Mouse (Mus musculus): ENCODE results near the gene Farp1. TPM values are rescaled to one million over a fixed set of nuclear protein-coding genes. Genes with fewer than 3 reads are reported as not detected.

Gene Farp1
- polyA plus RNA-seq, 1 experiment from 2014 or later: 22.0 TPM

DNA sequence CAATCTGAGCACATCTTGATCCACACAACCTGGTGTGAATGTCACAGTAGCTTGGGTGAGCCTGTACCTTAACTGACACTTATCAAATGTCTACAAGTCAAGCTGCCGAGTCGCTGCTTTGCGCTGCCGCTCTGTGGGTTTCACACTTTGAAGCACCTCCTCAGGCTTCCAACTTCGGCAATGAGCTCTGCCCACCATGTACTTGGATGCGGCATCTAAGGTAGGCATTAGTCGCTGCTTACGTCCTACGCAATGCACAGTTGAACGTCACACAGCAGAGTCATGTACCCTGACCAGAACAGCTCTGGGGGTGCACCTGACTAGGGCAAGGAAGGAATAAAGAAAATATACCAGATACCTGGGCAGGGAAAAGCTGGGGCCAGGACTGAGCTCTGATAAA is 278.3 kb downstream of the Farp1 start:
- WGBS: 84% methylated on average over 10 of the region's 10 CpGs
- H3K4me1 ChIP-seq (replicated peaks; ENCODE audit: control insufficient read depth, insufficient read depth, low read length): peaks cover 24% of the 10 kb centered on the region

GRCm38 (mm10) chr14:121314934-121315333 is 279.9 kb downstream of the Farp1 start:
- Histone ChIP-seq H3K27ac (ENCODE audit: low read length) (no peak overlapping the region), H3K36me3 (ENCODE audit: control insufficient read depth, insufficient read depth, low read length) (no peaks in the 10 kb centered on the region), H3K9ac (ENCODE audit: low read length) (no peak overlapping the region), H3K4me2 (ENCODE audit: low read depth, low read length) (no peak overlapping the region), H3K4me3 (ENCODE audit: low read length) (no peak overlapping the region), H3K27me3 (ENCODE audit: control insufficient read depth, insufficient read depth, low read depth, low read length) (no peaks in the 10 kb centered on the region), H3K9me3 (ENCODE audit: control insufficient read depth, low read length) (no peaks in the 10 kb centered on the region), H3K4me1 (replicated peaks; ENCODE audit: control insufficient read depth, insufficient read depth, low read length) (peaks cover 25% of the 10 kb centered on the region)
- ATAC-seq (ENCODE audit: low read depth): peak; percentile 44; the same call in 1 of the 2 replicates
- WGBS: 56% methylated on average over 3 of the region's 3 CpGs

More for the DNA sequence above, 278.3 kb downstream of the Farp1 start:
- H3K9ac ChIP-seq (ENCODE audit: low read length): no peak overlapping the region
- ATAC-seq (ENCODE audit: low read depth): no peak
- H3K27ac ChIP-seq (ENCODE audit: low read length): no peak overlapping the region
- H3K9me3 ChIP-seq (ENCODE audit: control insufficient read depth, low read length): no peaks in the 10 kb centered on the region
- no peaks in the 10 kb centered on the region for H3K36me3 ChIP-seq (ENCODE audit: control insufficient read depth, insufficient read depth, low read length)
- no peaks in the 10 kb centered on the region for H3K27me3 ChIP-seq (ENCODE audit: control insufficient read depth, insufficient read depth, low read depth, low read length)
- H3K4me2 ChIP-seq (ENCODE audit: low read depth, low read length): no peak overlapping the region
- no peak overlapping the region for H3K4me3 ChIP-seq (ENCODE audit: low read length)

GRCm38 (mm10) chr14:121316136-121316535 is 281.1 kb downstream of the Farp1 start:
- no peaks in the 10 kb centered on the region for H3K36me3 ChIP-seq (ENCODE audit: control insufficient read depth, insufficient read depth, low read length)
- no peak overlapping the region for H3K9ac ChIP-seq (ENCODE audit: low read length)
- no peak overlapping the region for H3K4me3 ChIP-seq (ENCODE audit: low read length)
- 80% methylated on average over 5 of the region's 5 CpGs for WGBS
- peaks cover 25% of the 10 kb centered on the region for H3K4me1 ChIP-seq (replicated peaks; ENCODE audit: control insufficient read depth, insufficient read depth, low read length)
- no peak for ATAC-seq (ENCODE audit: low read depth)
- no peaks in the 10 kb centered on the region for H3K9me3 ChIP-seq (ENCODE audit: control insufficient read depth, low read length)
- H3K27me3 ChIP-seq (ENCODE audit: control insufficient read depth, insufficient read depth, low read depth, low read length): no peaks in the 10 kb centered on the region
- H3K27ac ChIP-seq (ENCODE audit: low read length): no peak overlapping the region
- H3K4me2 ChIP-seq (ENCODE audit: low read depth, low read length): no peak overlapping the region

GRCm38 (mm10) chr14:121316631-121317311 is 281.8 kb downstream of the Farp1 start:
- Histone ChIP-seq H3K27ac (ENCODE audit: low read length) (0 out of 2 replicates have a peak overlapping the region, but pooled peaks have one; percentile 12), H3K36me3 (ENCODE audit: control insufficient read depth, insufficient read depth, low read length) (no peaks in the 10 kb centered on the region), H3K4me1 (replicated peaks; ENCODE audit: control insufficient read depth, insufficient read depth, low read length) (peaks cover 25% of the 10 kb centered on the region), H3K4me3 (ENCODE audit: low read length) (no peak overlapping the region), H3K9me3 (ENCODE audit: control insufficient read depth, low read length) (no peaks in the 10 kb centered on the region), H3K27me3 (ENCODE audit: control insufficient read depth, insufficient read depth, low read depth, low read length) (no peaks in the 10 kb centered on the region), H3K9ac (ENCODE audit: low read length) (no peak overlapping the region), H3K4me2 (ENCODE audit: low read depth, low read length) (no peak overlapping the region)
- ATAC-seq (ENCODE audit: low read depth): peak; percentile 60
- 48% methylated on average over 13 of the region's 13 CpGs for WGBS

- Histone ChIP-seq H3K36me3 (ENCODE audit: control insufficient read depth, insufficient read depth, low read length) (no peaks in the 10 kb centered on the region), H3K4me2 (ENCODE audit: low read depth, low read length) (no peak overlapping the region), H3K9ac (ENCODE audit: low read length) (no peak overlapping the region), H3K27me3 (ENCODE audit: control insufficient read depth, insufficient read depth, low read depth, low read length) (no peaks in the 10 kb centered on the region), H3K9me3 (ENCODE audit: control insufficient read depth, low read length) (no peaks in the 10 kb centered on the region), H3K4me3 (ENCODE audit: low read length) (no peak overlapping the region), H3K4me1 (replicated peaks; ENCODE audit: control insufficient read depth, insufficient read depth, low read length) (peaks cover 25% of the 10 kb centered on the region), H3K27ac (ENCODE audit: low read length) (0 out of 2 replicates have a peak overlapping the region, but pooled peaks have one; percentile 12)
- ATAC-seq (ENCODE audit: low read depth): no peak
- 88% methylated on average over 3 of the region's 3 CpGs for WGBS
Observed at GRCm38 (mm10) chr14:121317312-121317671, 282.3 kb downstream of the Farp1 start.

DNA sequence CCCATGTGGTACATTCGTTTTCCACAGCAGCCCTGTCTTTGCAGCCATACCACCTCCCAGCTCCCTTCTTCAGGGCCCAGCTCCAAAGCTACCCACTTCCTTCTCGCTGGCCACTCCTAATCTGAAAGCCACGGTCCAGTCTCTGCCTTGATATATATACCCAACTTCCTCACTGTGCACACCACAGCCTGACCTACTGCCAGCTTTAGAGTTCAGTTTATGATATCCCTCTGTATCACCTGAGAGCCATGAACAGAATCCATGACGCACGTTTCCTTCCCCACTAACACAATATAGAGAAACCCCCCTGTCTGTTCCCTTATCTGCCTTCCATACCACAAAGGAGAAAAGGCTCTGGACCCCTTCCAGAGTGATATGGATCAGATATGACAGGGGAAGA is 283.4 kb downstream of the Farp1 start:
- Histone ChIP-seq H3K27me3 (ENCODE audit: control insufficient read depth, insufficient read depth, low read depth, low read length) (no peaks in the 10 kb centered on the region), H3K27ac (ENCODE audit: low read length) (no peak overlapping the region), H3K9ac (ENCODE audit: low read length) (no peak overlapping the region), H3K4me2 (ENCODE audit: low read depth, low read length) (no peak overlapping the region), H3K4me1 (replicated peaks; ENCODE audit: control insufficient read depth, insufficient read depth, low read length) (peaks cover 25% of the 10 kb centered on the region), H3K36me3 (ENCODE audit: control insufficient read depth, insufficient read depth, low read length) (no peaks in the 10 kb centered on the region), H3K9me3 (ENCODE audit: control insufficient read depth, low read length) (no peaks in the 10 kb centered on the region), H3K4me3 (ENCODE audit: low read length) (no peak overlapping the region)
- 63% methylated on average over 5 of the region's 5 CpGs for WGBS
- ATAC-seq (ENCODE audit: low read depth): no peak

DNA sequence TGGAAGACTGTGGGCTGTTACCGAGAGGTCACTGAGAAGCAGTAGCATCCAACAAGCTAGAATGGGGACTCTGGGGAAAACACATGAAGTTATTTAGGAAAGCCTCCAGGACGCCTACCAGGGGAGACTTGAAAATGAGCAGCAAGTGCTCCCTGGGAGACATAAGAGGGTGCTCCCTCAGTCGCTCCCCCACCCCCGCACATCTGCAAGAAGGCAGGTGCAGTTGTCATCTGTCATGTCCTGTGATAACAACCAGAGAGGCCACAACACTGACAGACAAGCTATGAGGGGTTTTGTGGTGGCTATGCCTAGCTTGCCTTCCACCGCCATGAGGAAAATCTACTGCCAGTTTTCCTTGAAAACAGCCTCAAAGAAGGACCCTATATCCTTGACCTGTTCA is 287.1 kb downstream of the Farp1 start:
- Histone ChIP-seq H3K9ac (ENCODE audit: low read length) (no peak overlapping the region), H3K4me2 (ENCODE audit: low read depth, low read length) (no peak overlapping the region), H3K36me3 (ENCODE audit: control insufficient read depth, insufficient read depth, low read length) (no peaks in the 10 kb centered on the region), H3K27me3 (ENCODE audit: control insufficient read depth, insufficient read depth, low read depth, low read length) (no peaks in the 10 kb centered on the region), H3K4me3 (ENCODE audit: low read length) (no peak overlapping the region), H3K9me3 (ENCODE audit: control insufficient read depth, low read length) (no peaks in the 10 kb centered on the region), H3K4me1 (replicated peaks; ENCODE audit: control insufficient read depth, insufficient read depth, low read length) (peaks cover 6% of the 10 kb centered on the region), H3K27ac (ENCODE audit: low read length) (no peak overlapping the region)
- WGBS: 82% methylated on average over 5 of the region's 5 CpGs
- ATAC-seq (ENCODE audit: low read depth): no peak

- Histone ChIP-seq H3K36me3 (ENCODE audit: control insufficient read depth, insufficient read depth, low read length) (no peaks in the 10 kb centered on the region), H3K4me3 (ENCODE audit: low read length) (no peak overlapping the region), H3K9me3 (ENCODE audit: control insufficient read depth, low read length) (no peaks in the 10 kb centered on the region), H3K4me1 (replicated peaks; ENCODE audit: control insufficient read depth, insufficient read depth, low read length) (peaks cover 4% of the 10 kb centered on the region), H3K27me3 (ENCODE audit: control insufficient read depth, insufficient read depth, low read depth, low read length) (no peaks in the 10 kb centered on the region), H3K9ac (ENCODE audit: low read length) (no peak overlapping the region), H3K4me2 (ENCODE audit: low read depth, low read length) (no peak overlapping the region), H3K27ac (ENCODE audit: low read length) (no peak overlapping the region)
- no peak for ATAC-seq (ENCODE audit: low read depth)
- WGBS: 75% methylated on average over 7 of the region's 7 CpGs
Observed at GRCm38 (mm10) chr14:121322641-121323040, 287.6 kb downstream of the Farp1 start.

- Histone ChIP-seq H3K4me2 (ENCODE audit: low read depth, low read length) (no peak overlapping the region), H3K9me3 (ENCODE audit: control insufficient read depth, low read length) (no peaks in the 10 kb centered on the region), H3K27ac (ENCODE audit: low read length) (no peak overlapping the region), H3K27me3 (ENCODE audit: control insufficient read depth, insufficient read depth, low read depth, low read length) (no peaks in the 10 kb centered on the region), H3K4me3 (ENCODE audit: low read length) (no peak overlapping the region), H3K4me1 (replicated peaks; ENCODE audit: control insufficient read depth, insufficient read depth, low read length) (no peaks in the 10 kb centered on the region; the same call in 1 of the 2 replicates), H3K36me3 (ENCODE audit: control insufficient read depth, insufficient read depth, low read length) (no peaks in the 10 kb centered on the region), H3K9ac (ENCODE audit: low read length) (no peak overlapping the region)
- 74% methylated on average over 17 of the region's 17 CpGs for whole genome bisulfite sequencing
- no peak for ATAC-seq (ENCODE audit: low read depth)
Observed at GRCm38 (mm10) chr14:121324521-121325330, 289.7 kb downstream of the Farp1 start.
